Mouse (Mus musculus) CH12.LX (cell line): ENCODE measurements around the gene March5. TPM values are rescaled to one million over a fixed set of nuclear protein-coding genes. Genes with fewer than 3 reads are reported as not detected.
"Not testable (repeated sequence)": the region's sequence is repeated elsewhere in the genome, so short reads cannot be mapped to it uniquely, and the experiment has no call there.

Source experiments
- DNase-seq: peaks from one replicate; pipeline ENCODE4 v3.0.0-alpha.2; 2013; ENCODE audit errors: extremely low read depth
- H3K27ac ChIP-seq: 2 replicates; pipeline ENCODE4 v1.5.1; 2012; ENCODE audit warnings: low read depth, mild to moderate bottlenecking, control low read depth, moderate library complexity; ENCODE audit not compliant: insufficient read depth
- H3K27me3 ChIP-seq: replicated peaks from 2 replicates; pipeline ENCODE3; 2012; ENCODE audit warnings: inconsistent platforms
- H3K36me3 ChIP-seq, 2 experiments: replicated peaks in 1 of 2; 2 replicates each; pipeline versions ENCODE3 to v1.6.1; 2012; ENCODE audit warnings: inconsistent platforms in 1 of 2, low read length in 1 of 2, mild to moderate bottlenecking in 1 of 2, mixed read lengths in 1 of 2, moderate library complexity in 1 of 2; ENCODE audit not compliant: control insufficient read depth in 1 of 2, insufficient read depth in 1 of 2
- H3K4me1 ChIP-seq, 2 experiments: 2 replicates each; pipeline ENCODE4 v1.6.1; 2012; ENCODE audit warnings: inconsistent platforms in 1 of 2, moderate library complexity in 1 of 2; ENCODE audit not compliant: insufficient read depth in 2 of 2, control insufficient read depth in 1 of 2
- H3K4me2 ChIP-seq: 2 replicates; pipeline ENCODE4 v1.6.1; 2012; ENCODE audit warnings: low read depth, mild to moderate bottlenecking, control low read depth; ENCODE audit not compliant: poor library complexity, insufficient read depth, severe bottlenecking
- H3K4me3 ChIP-seq, 3 experiments: fragments of 150-350 bp in 1 of 3; sonication (generic) in 1 of 3; replicated peaks in 1 of 3; 2 replicates each; pipeline versions ENCODE3 to v1.5.1; 2011 to 2012; ENCODE audit warnings: low read depth in 2 of 3, low read length in 2 of 3, mild to moderate bottlenecking in 2 of 3, moderate library complexity in 2 of 3, control low read depth in 1 of 3, improper control_type of control experiment in 1 of 3, inconsistent platforms in 1 of 3, mixed read lengths in 1 of 3; ENCODE audit not compliant: poor library complexity in 1 of 3
- H3K79me2 ChIP-seq: replicated peaks from 2 replicates; pipeline ENCODE4 v1.6.1; 2012; ENCODE audit warnings: mild to moderate bottlenecking, moderate library complexity; ENCODE audit not compliant: control insufficient read depth, poor library complexity, insufficient read depth, severe bottlenecking; ENCODE audit errors: extremely low read depth
- H3K9ac ChIP-seq: 2 replicates; pipeline ENCODE4 v1.6.1; 2012; ENCODE audit warnings: low read depth, mild to moderate bottlenecking, control low read depth, moderate library complexity; ENCODE audit not compliant: insufficient read depth
- H3K9me3 ChIP-seq: replicated peaks from 2 replicates; pipeline ENCODE3; 2012; ENCODE audit warnings: low read length, inconsistent platforms, mixed read lengths
- BHLHE40 ChIP-seq: IDR thresholded peaks from 2 replicates; pipeline ENCODE4 v1.6.1; 2011; ENCODE audit warnings: mild to moderate bottlenecking, low read depth, low read length, improper control_type of control experiment
- CHD2 ChIP-seq: IDR thresholded peaks from 2 replicates; pipeline ENCODE4 v1.6.1; 2011; ENCODE audit warnings: low read length, improper control_type of control experiment
- ELF1 ChIP-seq: IDR thresholded peaks from 2 replicates; pipeline ENCODE4 v1.6.1; 2014; ENCODE audit warnings: low read depth, mild to moderate bottlenecking, inconsistent platforms, low read length, improper control_type of control experiment
- ETS1 ChIP-seq: conservative IDR thresholded peaks from 2 replicates; pipeline ENCODE4 v1.6.1; 2012; ENCODE audit warnings: low read depth, mild to moderate bottlenecking, inconsistent platforms, low read length, improper control_type of control experiment, moderate library complexity
- IRF4 ChIP-seq: IDR thresholded peaks from 2 replicates; pipeline ENCODE4 v1.6.1; 2014; ENCODE audit warnings: low read depth, mild to moderate bottlenecking, inconsistent platforms, low read length, improper control_type of control experiment
- JUN ChIP-seq: IDR thresholded peaks from 2 replicates; pipeline ENCODE4 v1.6.1; 2011; ENCODE audit warnings: low read depth, mild to moderate bottlenecking, low read length, improper control_type of control experiment, moderate library complexity; ENCODE audit not compliant: insufficient read depth
- JUND ChIP-seq: conservative IDR thresholded peaks from 2 replicates; pipeline ENCODE4 v1.6.1; 2011; ENCODE audit warnings: low read depth, low read length, improper control_type of control experiment
- MAFK ChIP-seq: IDR thresholded peaks from 2 replicates; pipeline ENCODE4 v1.6.1; 2011; ENCODE audit warnings: low read length, improper control_type of control experiment; ENCODE audit not compliant: insufficient replicate concordance
- MAX ChIP-seq: IDR thresholded peaks from 2 replicates; pipeline ENCODE4 v1.6.1; 2011; ENCODE audit warnings: low read length, improper control_type of control experiment
- MXI1 ChIP-seq: IDR thresholded peaks from 2 replicates; pipeline ENCODE4 v1.6.1; 2011; ENCODE audit warnings: mild to moderate bottlenecking, low read depth, low read length, improper control_type of control experiment
- NELFE ChIP-seq: IDR thresholded peaks from 2 replicates; pipeline ENCODE4 v1.6.1; 2011; ENCODE audit warnings: low read depth, low read length, improper control_type of control experiment
- PAX5 ChIP-seq: IDR thresholded peaks from 2 replicates; pipeline ENCODE4 v1.6.1; 2012; ENCODE audit warnings: low read length, inconsistent platforms, mixed read lengths
- POLR2AphosphoS2 ChIP-seq: IDR thresholded peaks from 2 replicates; pipeline ENCODE4 v1.6.1; 2011; ENCODE audit warnings: low read depth, low read length, improper control_type of control experiment
- SIN3A ChIP-seq: IDR thresholded peaks from 2 replicates; pipeline ENCODE4 v1.6.1; 2012; ENCODE audit warnings: low read length, improper control_type of control experiment, inconsistent platforms
- SMC3 ChIP-seq: IDR thresholded peaks from 2 replicates; pipeline ENCODE4 v1.6.1; 2011; ENCODE audit warnings: low read depth, low read length, improper control_type of control experiment
- TBP ChIP-seq: conservative IDR thresholded peaks from 2 replicates; pipeline ENCODE4 v1.6.1; 2011; ENCODE audit warnings: low read depth, low read length, improper control_type of control experiment
- USF2 ChIP-seq: conservative IDR thresholded peaks from 2 replicates; pipeline ENCODE4 v1.6.1; 2011; ENCODE audit warnings: low read depth, low read length, improper control_type of control experiment
- ZC3H11A ChIP-seq: IDR thresholded peaks from 2 replicates; pipeline ENCODE4 v1.6.1; 2012; ENCODE audit warnings: low read depth, mild to moderate bottlenecking, inconsistent platforms, low read length, improper control_type of control experiment
- ZKSCAN1 ChIP-seq: IDR thresholded peaks from 2 replicates; pipeline ENCODE4 v1.6.1; 2012; ENCODE audit warnings: low read depth, inconsistent platforms, low read length, improper control_type of control experiment, borderline replicate concordance
- ZNF384 ChIP-seq: IDR thresholded peaks from 2 replicates; pipeline ENCODE4 v1.6.1; 2012; ENCODE audit warnings: low read depth, low read length, improper control_type of control experiment, inconsistent platforms
- dilution Hi-C: fragments of 300-500 bp; cut with MboI; formaldehyde crosslinking; loops from 2 replicates; pipeline ENCODE4 v1.14.3; 2020; ENCODE audit warnings: low sequenced_read_pairs; ENCODE audit not compliant: extremely low pct_unique_long_range_greater_than_20kb, extremely low pct_ligation_motif_present
- in situ Hi-C: fragments of 300-500 bp; cut with MboI; formaldehyde crosslinking; loops from 3 replicates; pipeline ENCODE4 v1.14.3; 2019; ENCODE audit warnings: low sequenced_read_pairs, low pct_ligation_motif_present, low pct_unique_long_range_greater_than_20kb, mixed read lengths
- polyA plus RNA-seq: library from polyadenylated mRNA; unstranded; fragments of >175 nt; gene quantifications from 2 replicates; pipeline ENCODE4 v1.2.1, GENCODE M21; 2012; ENCODE audit warnings: low read depth; ENCODE audit not compliant: insufficient read length
- total RNA-seq, 2 experiments: library from RNA; depleted of rRNA; stranded (reverse); fragments of 300-350 nt in 1 of 2; fragments of >200 nt in 1 of 2; gene quantifications; 2 replicates each; pipeline ENCODE4 v1.2.3; 2012 to 2014

The March5 gene
- total and polyA plus RNA-seq, 3 experiments, result 118 to 160 (median 137) TPM

DNA sequence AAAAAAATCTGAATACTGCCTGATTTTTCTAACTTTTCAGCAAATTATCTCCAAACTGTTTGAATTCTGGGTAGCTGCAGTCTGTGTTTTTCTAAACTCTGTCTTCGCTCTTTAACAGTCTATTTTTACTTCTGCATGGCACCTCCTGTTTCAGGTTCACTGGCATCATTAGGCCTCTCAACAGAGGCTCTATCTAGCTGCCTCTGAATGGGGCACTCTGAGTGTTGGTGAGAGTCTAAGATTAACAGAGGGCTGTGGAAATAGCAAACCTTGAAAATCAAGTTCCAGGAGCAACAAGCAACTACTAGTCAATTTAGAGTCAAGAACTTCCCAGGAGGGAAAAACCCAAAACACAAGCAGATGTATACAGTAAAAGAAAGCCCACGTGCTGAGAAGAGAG is 7.5 kb upstream of the March5 start:
- Histone ChIP-seq H3K4me3 (no peak overlapping the region), H3K4me2 (no peak overlapping the region), H3K4me1 (peaks cover 0 to 8% of the 10 kb centered on the region in 2 experiments; a peak in 1 of 4 replicates), H3K36me3 (peaks cover 0 to 2% of the 10 kb centered on the region in 2 experiments), H3K27ac (no peak overlapping the region), H3K9ac (no peak overlapping the region), H3K27me3 (no peaks in the 10 kb centered on the region), H3K79me2 (no peaks in the 10 kb centered on the region; the same call in 1 of the 2 replicates), H3K9me3 (no peaks in the 10 kb centered on the region)
- DNase-seq, result no peak
- in situ Hi-C loops, result no loop called here
- TF ChIP-seq SMC3, result no peak
- peak; percentile 54 for TF ChIP-seq BHLHE40
- 0 out of 2 replicates have a peak, but pooled peaks have one; percentile 21 for TF ChIP-seq MAX
- dilution Hi-C loops, result no loop called here

DNA sequence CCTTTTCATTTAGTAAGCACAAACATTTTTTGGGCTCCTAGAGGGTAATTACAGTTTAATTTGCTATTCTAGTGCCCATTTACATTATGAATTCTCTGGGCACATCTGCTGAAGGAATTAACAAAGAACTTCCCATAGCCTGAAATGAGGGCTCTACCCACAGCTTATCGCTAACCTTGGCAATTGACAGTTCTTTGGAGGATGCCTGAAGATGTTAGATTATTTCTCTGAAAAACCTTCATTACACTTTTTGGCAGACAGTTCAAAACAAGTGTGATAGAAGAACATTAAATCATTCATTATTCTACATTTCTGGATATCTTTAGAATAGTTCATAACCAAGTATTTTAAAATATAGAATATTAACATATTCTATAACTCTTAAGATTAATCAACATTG is 4.0 kb upstream of the March5 start:
- TF ChIP-seq ELF1 (no peak), SMC3 (no peak), MXI1 (no peak), CHD2 (no peak), MAFK (no peak), ZKSCAN1 (no peak), MAX (no peak), ETS1 (no peak), POLR2AphosphoS2 (no peak), ZNF384 (no peak), NELFE (no peak), ZC3H11A (no peak), IRF4 (no peak), TBP (no peak), JUN (no peak), USF2 (no peak), PAX5 (no peak), JUND (no peak), SIN3A (no peak)
- dilution Hi-C loops, result no loop called here
- H3K27ac ChIP-seq, result no peak overlapping the region

DNA sequence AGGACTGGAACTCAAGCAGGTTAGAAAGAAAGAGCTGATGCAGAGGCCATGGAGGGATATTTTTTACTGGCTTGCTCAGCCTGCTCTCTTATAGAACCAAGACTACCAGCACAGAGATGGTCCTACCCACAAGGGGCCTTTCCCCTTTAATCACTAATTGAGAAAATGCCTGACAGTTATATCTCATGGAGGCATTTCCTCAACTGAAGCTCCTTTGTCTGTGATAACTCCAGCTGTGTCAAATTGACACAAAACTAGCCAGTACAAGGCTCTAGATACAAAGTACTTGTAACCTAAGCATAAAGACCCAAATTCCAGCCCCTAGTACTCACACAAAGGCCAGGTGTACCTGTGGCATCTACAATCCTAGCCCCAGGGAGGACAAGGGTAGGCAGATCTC is 2.2 kb upstream of the March5 start:
- DNase-seq, in situ Hi-C loops, H3K9me3 ChIP-seq, H3K27ac ChIP-seq, H3K4me2 ChIP-seq, H3K4me3 ChIP-seq, H3K9ac ChIP-seq, H3K36me3 ChIP-seq, H3K4me1 ChIP-seq, dilution Hi-C loops: not testable (repeated sequence)
- H3K79me2 ChIP-seq, result peaks cover 31% of the 10 kb centered on the region
- peaks cover 12% of the 10 kb centered on the region for H3K27me3 ChIP-seq

More for the DNA sequence above, 4.0 kb upstream of the March5 start:
- Histone ChIP-seq H3K9ac (no peak overlapping the region), H3K4me3 (no peak overlapping the region), H3K27me3 (peaks cover 12% of the 10 kb centered on the region), H3K9me3 (no peaks in the 10 kb centered on the region), H3K4me1 (peaks cover 0 to 12% of the 10 kb centered on the region in 2 experiments; a peak in 2 of 4 replicates), H3K4me2 (no peak overlapping the region), H3K79me2 (peaks cover 16% of the 10 kb centered on the region), H3K36me3 (no peaks in the 10 kb centered on the region)
- in situ Hi-C loops, result no loop called here
- DNase-seq, result no peak
